Mouse (Mus musculus) spleen, embryonic (tissue): Measurements from ENCODE around the gene Ifnar1.

ENCODE experiments used
- CTCF ChIA-PET: fragments of 350-600 bp; sonication (Branson Sonifier 250); formaldehyde crosslinking; loops from one replicate; lab custom pipeline; 2022; lab: Charles Lee

Ifnar1 gene

GRCm38 (mm10) chr16:91459396-91459795 lies 25.6 kb upstream of the Ifnar1 start:
- CTCF ChIA-PET: interaction anchor here (0.6 to 1.2 kb wide), 4 partner anchors 14 to 63 kb away, joined by 3 to 12 read pairs (median 4); no protein-coding TSS in a partner anchor

- CTCF ChIA-PET: interaction anchor here (1.2 kb wide), 1 partner anchor 15 kb away, joined by 3 read pairs; no protein-coding TSS in a partner anchor
These were observed 25.1 kb upstream of the Ifnar1 start for GRCm38 (mm10) chr16:91459841-91460370.

GRCm38 (mm10) chr16:91461066-91461638 lies 23.9 kb upstream of the Ifnar1 start:
- CTCF ChIA-PET: no interaction called here

- CTCF ChIA-PET: no interaction called here
These were observed 23.3 kb upstream of the Ifnar1 start for GRCm38 (mm10) chr16:91461773-91462181.

GRCm38 (mm10) chr16:91462644-91463043 lies 22.4 kb upstream of the Ifnar1 start:
- CTCF ChIA-PET: no interaction called here

GRCm38 (mm10) chr16:91463400-91463799 lies 21.6 kb upstream of the Ifnar1 start:
- CTCF ChIA-PET: no interaction called here

GRCm38 (mm10) chr16:91463836-91464400 lies 21.1 kb upstream of the Ifnar1 start:
- CTCF ChIA-PET: no interaction called here

GRCm38 (mm10) chr16:91464594-91465504 lies 20.2 kb upstream of the Ifnar1 start:
- CTCF ChIA-PET: interaction anchor here (0.5 to 0.8 kb wide), 3 partner anchors 18 to 75 kb away, joined by 3 to 7 read pairs (median 7); no protein-coding TSS in a partner anchor

GRCm38 (mm10) chr16:91465505-91466240 lies 19.4 kb upstream of the Ifnar1 start:
- CTCF ChIA-PET: interaction anchor here (0.5 to 0.7 kb wide), 2 partner anchors 19 to 65 kb away, joined by 3 to 7 read pairs; no protein-coding TSS in a partner anchor

GRCm38 (mm10) chr16:91466566-91466965 lies 18.5 kb upstream of the Ifnar1 start:
- CTCF ChIA-PET: no interaction called here

- CTCF ChIA-PET: interaction anchor here (0.6 kb wide), 1 partner anchor 53 kb away, joined by 5 read pairs; no protein-coding TSS in a partner anchor
These were observed 14.6 kb upstream of the Ifnar1 start for GRCm38 (mm10) chr16:91470470-91470869.

GRCm38 (mm10) chr16:91471481-91471880 lies 13.6 kb upstream of the Ifnar1 start:
- CTCF ChIA-PET: no interaction called here

- CTCF ChIA-PET: no interaction called here
These were observed 9.3 kb upstream of the Ifnar1 start for GRCm38 (mm10) chr16:91475753-91476152.

GRCm38 (mm10) chr16:91478067-91478466 lies 7.0 kb upstream of the Ifnar1 start:
- CTCF ChIA-PET: interaction anchor here (0.6 kb wide), 2 partner anchors 34 to 244 kb away, joined by 3 to 4 read pairs; no protein-coding TSS in a partner anchor

GRCm38 (mm10) chr16:91480517-91480916 lies 4.5 kb upstream of the Ifnar1 start:
- CTCF ChIA-PET: interaction anchor here (0.7 to 1.5 kb wide), 3 partner anchors 12 to 117 kb away, joined by 3 to 4 read pairs (median 4); no protein-coding TSS in a partner anchor

GRCm38 (mm10) chr16:91484387-91484786 lies 651 bp upstream of the Ifnar1 start:
- CTCF ChIA-PET: interaction anchor here (0.7 kb wide), 2 partner anchors 19 to 280 kb away, joined by 4 to 7 read pairs; no protein-coding TSS in a partner anchor

GRCm38 (mm10) chr16:91485841-91486240 lies 803 bp downstream of the Ifnar1 start:
- CTCF ChIA-PET: interaction anchor here (0.8 kb wide), 1 partner anchor 80 kb away, joined by 3 read pairs; the partner anchor contains the start of gene Il10rb

- CTCF ChIA-PET: no interaction called here
These were observed 3.0 kb downstream of the Ifnar1 start for GRCm38 (mm10) chr16:91488066-91488465.

GRCm38 (mm10) chr16:91490897-91491296 lies 5.9 kb downstream of the Ifnar1 start:
- CTCF ChIA-PET: no interaction called here

GRCm38 (mm10) chr16:91491473-91491872 lies 6.4 kb downstream of the Ifnar1 start:
- CTCF ChIA-PET: no interaction called here

- CTCF ChIA-PET: no interaction called here
These were observed 10.5 kb downstream of the Ifnar1 start for GRCm38 (mm10) chr16:91495501-91495900.
